Mouse (Mus musculus) heart, embryonic 10.5 days (tissue): ENCODE results near the gene Mef2c. TPM values are rescaled to one million over a fixed set of nuclear protein-coding genes. Genes with fewer than 3 reads are reported as not detected.

Experiments used
- DNase-seq: peaks from one replicate; pipeline ENCODE4 v3.0.0-alpha.2; 2017; ENCODE audit warnings: low spot score
- H3K27ac ChIP-seq: fragments of 300-500 bp; sonication (generic); 2 replicates; pipeline ENCODE4 v1.5.1; 2016; ENCODE audit warnings: mild to moderate bottlenecking
- H3K27me3 ChIP-seq: fragments of 300-500 bp; sonication (generic); 2 replicates; pipeline ENCODE4 v1.6.1; 2016; ENCODE audit warnings: mild to moderate bottlenecking; ENCODE audit not compliant: poor library complexity, insufficient read depth, severe bottlenecking
- H3K36me3 ChIP-seq: fragments of 300-500 bp; sonication (generic); 2 replicates; pipeline ENCODE4 v1.6.1; 2016; ENCODE audit warnings: mild to moderate bottlenecking, moderate library complexity
- H3K4me1 ChIP-seq: fragments of 300-500 bp; sonication (generic); 2 replicates; pipeline ENCODE4 v1.6.1; 2016; ENCODE audit warnings: mild to moderate bottlenecking
- H3K4me3 ChIP-seq: fragments of 300-500 bp; sonication (generic); 2 replicates; pipeline ENCODE4 v1.5.1; 2016; ENCODE audit warnings: mild to moderate bottlenecking, moderate library complexity
- H3K9me3 ChIP-seq: fragments of 300-500 bp; sonication (generic); 2 replicates; pipeline ENCODE4 v1.6.1; 2016; ENCODE audit warnings: mild to moderate bottlenecking, moderate library complexity
- WGBS: fragments of 180-500 bp; shearing (Covaris S2); methylation state at CpG from one replicate; pipeline ENCODE4 v1.1.7; 2016; 5-methylcytosine and 5-hydroxymethylcytosine counted together
- polyA plus RNA-seq: library from polyadenylated mRNA; unstranded; fragments of >200 nt; fragmentation: Nextera tagmentation; extraction: Ambion mirVana; gene quantifications from 2 replicates; pipeline ENCODE4 v1.2.1, GENCODE M21; 2016

The Mef2c gene
- polyA plus RNA-seq = 100 and 120 TPM in 2 replicates

- Histone ChIP-seq H3K36me3 (no peaks in the 10 kb centered on the region), H3K27ac (no peak within 1 kb of the TSS), H3K27me3 (no peaks in the 10 kb centered on the region), H3K4me1 (no peaks in the 10 kb centered on the region), H3K9me3 (no peaks in the 10 kb centered on the region), H3K4me3 (no peak within 1 kb of the TSS)
- DNase-seq = no peak
- 88% methylated on average over 7 of the region's 7 CpGs for WGBS
Measured at GRCm38 (mm10) chr13:83503919-83504318, at the start of gene Mef2c. Gene Mef2c (plus strand): TSS chr13:83504034.

- DNase-seq = no peak
- H3K27ac ChIP-seq = no peak overlapping the region
- H3K27me3 ChIP-seq = no peaks in the 10 kb centered on the region
- H3K4me1 ChIP-seq = no peaks in the 10 kb centered on the region
- no peaks in the 10 kb centered on the region for H3K36me3 ChIP-seq
- no peak overlapping the region for H3K4me3 ChIP-seq
- no peaks in the 10 kb centered on the region for H3K9me3 ChIP-seq
Measured at GRCm38 (mm10) chr13:83458729-83459128, 45.1 kb upstream of the Mef2c start.

- no peaks in the 10 kb centered on the region for H3K9me3 ChIP-seq
- H3K4me1 ChIP-seq = no peaks in the 10 kb centered on the region
- no peak overlapping the region for H3K27ac ChIP-seq
- WGBS = 90% methylated on average over 3 of the region's 3 CpGs
- H3K27me3 ChIP-seq = no peaks in the 10 kb centered on the region
- H3K36me3 ChIP-seq = no peaks in the 10 kb centered on the region
- H3K4me3 ChIP-seq = no peak overlapping the region
- no peak for DNase-seq
Measured at GRCm38 (mm10) chr13:83459600-83459999, 44.2 kb upstream of the Mef2c start.

GRCm38 (mm10) chr13:83460620-83461019 is 43.2 kb upstream of the Mef2c start:
- no peak for DNase-seq
- H3K27me3 ChIP-seq = no peaks in the 10 kb centered on the region
- H3K9me3 ChIP-seq = no peaks in the 10 kb centered on the region
- H3K4me3 ChIP-seq = no peak overlapping the region
- no peaks in the 10 kb centered on the region for H3K36me3 ChIP-seq
- H3K27ac ChIP-seq = no peak overlapping the region
- WGBS = 58% methylated on average over 1 of the region's 1 CpGs
- no peaks in the 10 kb centered on the region for H3K4me1 ChIP-seq

GRCm38 (mm10) chr13:83461556-83461955 is 42.3 kb upstream of the Mef2c start:
- Histone ChIP-seq H3K36me3 (no peaks in the 10 kb centered on the region), H3K27ac (no peak overlapping the region), H3K4me1 (no peaks in the 10 kb centered on the region), H3K9me3 (no peaks in the 10 kb centered on the region), H3K27me3 (no peaks in the 10 kb centered on the region), H3K4me3 (no peak overlapping the region)
- WGBS = 97% methylated on average over 2 of the region's 2 CpGs
- DNase-seq = no peak

- no peaks in the 10 kb centered on the region for H3K4me1 ChIP-seq
- 87% methylated on average over 5 of the region's 5 CpGs for WGBS
- no peaks in the 10 kb centered on the region for H3K27me3 ChIP-seq
- H3K4me3 ChIP-seq = no peak overlapping the region
- DNase-seq = no peak
- no peak overlapping the region for H3K27ac ChIP-seq
- H3K9me3 ChIP-seq = no peaks in the 10 kb centered on the region
- H3K36me3 ChIP-seq = no peaks in the 10 kb centered on the region
Measured at GRCm38 (mm10) chr13:83466756-83467155, 37.1 kb upstream of the Mef2c start.

- 53% methylated on average over 3 of the region's 3 CpGs for WGBS
- no peaks in the 10 kb centered on the region for H3K4me1 ChIP-seq
- H3K9me3 ChIP-seq = no peaks in the 10 kb centered on the region
Measured at GRCm38 (mm10) chr13:83468794-83469193, 35.0 kb upstream of the Mef2c start.

GRCm38 (mm10) chr13:83473755-83474154 is 30.1 kb upstream of the Mef2c start:
- H3K36me3 ChIP-seq = no peaks in the 10 kb centered on the region
- 72% methylated on average over 2 of the region's 2 CpGs for WGBS
- no peak overlapping the region for H3K27ac ChIP-seq
- H3K4me3 ChIP-seq = no peak overlapping the region
- no peaks in the 10 kb centered on the region for H3K9me3 ChIP-seq
- H3K27me3 ChIP-seq = no peaks in the 10 kb centered on the region
- no peaks in the 10 kb centered on the region for H3K4me1 ChIP-seq
- no peak for DNase-seq

More at GRCm38 (mm10) chr13:83468794-83469193, 35.0 kb upstream of the Mef2c start:
- Histone ChIP-seq H3K36me3 (no peaks in the 10 kb centered on the region), H3K27ac (no peak overlapping the region), H3K4me3 (no peak overlapping the region), H3K27me3 (no peaks in the 10 kb centered on the region)
- DNase-seq = no peak

GRCm38 (mm10) chr13:83480388-83480787 is 23.4 kb upstream of the Mef2c start:
- 63% methylated on average over 3 of the region's 3 CpGs for WGBS
- Histone ChIP-seq H3K27me3 (no peaks in the 10 kb centered on the region), H3K9me3 (no peaks in the 10 kb centered on the region), H3K4me3 (no peak overlapping the region), H3K27ac (no peak overlapping the region), H3K4me1 (0 out of 2 replicates have a peak, but pooled peaks cover 4% of the 10 kb centered on the region), H3K36me3 (no peaks in the 10 kb centered on the region)
- no peak for DNase-seq

- H3K9me3 ChIP-seq = no peaks in the 10 kb centered on the region
- H3K27ac ChIP-seq = no peak overlapping the region
- 17% methylated on average over 7 of the region's 7 CpGs for WGBS
- H3K27me3 ChIP-seq = no peaks in the 10 kb centered on the region
- no peak overlapping the region for H3K4me3 ChIP-seq
- H3K4me1 ChIP-seq = 0 out of 2 replicates have a peak, but pooled peaks cover 4% of the 10 kb centered on the region
- H3K36me3 ChIP-seq = no peaks in the 10 kb centered on the region
- DNase-seq = no peak
Measured at GRCm38 (mm10) chr13:83481310-83481709, 22.5 kb upstream of the Mef2c start.

- 76% methylated on average over 5 of the region's 5 CpGs for WGBS
- no peaks in the 10 kb centered on the region for H3K9me3 ChIP-seq
- no peaks in the 10 kb centered on the region for H3K27me3 ChIP-seq
- 0 out of 2 replicates have a peak, but pooled peaks cover 4% of the 10 kb centered on the region for H3K4me1 ChIP-seq
- H3K27ac ChIP-seq = no peak overlapping the region
- DNase-seq = no peak
- no peaks in the 10 kb centered on the region for H3K36me3 ChIP-seq
- H3K4me3 ChIP-seq = no peak overlapping the region
Measured at GRCm38 (mm10) chr13:83482087-83482486, 21.7 kb upstream of the Mef2c start.

- Histone ChIP-seq H3K9me3 (no peaks in the 10 kb centered on the region), H3K27me3 (no peaks in the 10 kb centered on the region), H3K4me3 (no peak overlapping the region), H3K4me1 (0 out of 2 replicates have a peak, but pooled peaks cover 4% of the 10 kb centered on the region), H3K27ac (no peak overlapping the region), H3K36me3 (no peaks in the 10 kb centered on the region)
- DNase-seq = no peak
- 83% methylated on average over 4 of the region's 4 CpGs for WGBS
Measured at GRCm38 (mm10) chr13:83484215-83484614, 19.6 kb upstream of the Mef2c start.

GRCm38 (mm10) chr13:83484721-83485369 is 19.0 kb upstream of the Mef2c start:
- 84% methylated on average over 7 of the region's 7 CpGs for WGBS
- DNase-seq = no peak
- Histone ChIP-seq H3K27me3 (no peaks in the 10 kb centered on the region), H3K4me1 (0 out of 2 replicates have a peak, but pooled peaks cover 4% of the 10 kb centered on the region), H3K36me3 (no peaks in the 10 kb centered on the region), H3K27ac (no peak overlapping the region), H3K4me3 (no peak overlapping the region), H3K9me3 (no peaks in the 10 kb centered on the region)

GRCm38 (mm10) chr13:83492051-83492450 is 11.8 kb upstream of the Mef2c start:
- Histone ChIP-seq H3K27ac (no peak overlapping the region), H3K4me3 (no peak overlapping the region), H3K4me1 (no peaks in the 10 kb centered on the region), H3K27me3 (no peaks in the 10 kb centered on the region), H3K9me3 (no peaks in the 10 kb centered on the region), H3K36me3 (no peaks in the 10 kb centered on the region)
- 65% methylated on average over 3 of the region's 3 CpGs for WGBS
- DNase-seq = no peak
